Mouse (Mus musculus): ENCODE results near the gene Parp3.
"Not testable (repeated sequence)": the region's sequence is repeated elsewhere in the genome, so short reads cannot be mapped to it uniquely, and the experiment has no call there.

DNA sequence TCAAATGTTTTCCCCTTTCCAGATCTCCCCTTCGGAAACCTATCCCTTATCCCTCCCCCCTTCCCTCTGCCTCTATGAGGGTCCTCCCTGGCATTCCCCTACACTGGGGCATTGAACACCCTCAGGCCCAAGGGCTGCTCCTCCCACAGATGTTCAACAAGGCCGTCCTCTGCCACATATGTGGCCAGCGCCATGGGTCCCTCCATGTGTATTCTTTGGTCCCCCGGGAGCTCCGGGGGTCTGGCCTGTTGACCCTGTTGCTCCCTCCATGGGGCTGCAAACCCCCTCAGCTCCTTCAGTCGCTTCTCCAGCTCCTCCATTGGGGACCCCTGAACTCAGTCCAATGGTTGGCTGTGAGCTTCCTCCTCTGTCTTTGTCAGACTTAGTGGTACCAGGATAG, 10.9 kb upstream of the Parp3 start:
- not testable (repeated sequence) for TF ChIP-seq POLR2A (IDR thresholded peaks at IDR 0.05; ENCODE audit: control insufficient read depth in 1 of 2, insufficient read depth in 1 of 2, low read depth in 1 of 2, low read length in 2 of 2, poor library complexity in 1 of 2); ELF1 (IDR thresholded peaks at IDR 0.05; ENCODE audit: low read depth, low read length); MEF2A (IDR thresholded peaks at IDR 0.05; ENCODE audit: extremely low read depth, insufficient replicate concordance, low read depth, low read length, poor library complexity, severe bottlenecking); GATA1 (IDR thresholded peaks at IDR 0.05; ENCODE audit: low read depth, low read length); CTCF (IDR thresholded peaks at IDR 0.05 in 2 of 3, conservative IDR thresholded peaks at IDR 0.05 in 1 of 3; ENCODE audit: control insufficient read depth in 1 of 3, insufficient read depth in 1 of 3, low read depth in 2 of 3, low read length in 3 of 3, poor library complexity in 1 of 3, severe bottlenecking in 1 of 3); ZNF384 (IDR thresholded peaks at IDR 0.05; ENCODE audit: low read depth, low read length); USF2 (IDR thresholded peaks at IDR 0.05; ENCODE audit: borderline replicate concordance in 1 of 2, insufficient read depth in 1 of 2, low read depth in 1 of 2, low read length in 2 of 2); TCF12 (IDR thresholded peaks at IDR 0.05; ENCODE audit: low read depth, low read length); POLR2AphosphoS5 (IDR thresholded peaks at IDR 0.05; ENCODE audit: borderline replicate concordance, low read depth, low read length); EP300 (IDR thresholded peaks at IDR 0.05; ENCODE audit: low read depth in 1 of 2, low read length in 2 of 2); MAX (IDR thresholded peaks at IDR 0.05; ENCODE audit: low read length); ZMIZ1 (IDR thresholded peaks at IDR 0.05; ENCODE audit: low read depth, low read length)
